Mouse (Mus musculus): ENCODE results near the gene Aarsd1.

- no peak for TF ChIP-seq CTCF (IDR thresholded peaks at IDR 0.05; ENCODE audit: control insufficient read depth, insufficient read depth, insufficient replicate concordance, low read depth, low read length)
- no peak for TF ChIP-seq POLR2A (IDR thresholded peaks at IDR 0.05; ENCODE audit: control insufficient read depth, low read depth, low read length)
Measured at GRCm38 (mm10) chr11:101459716-101460115, 42.3 kb upstream of the Aarsd1 start.

Data from testis, adult 2 months (tissue).